Mouse (Mus musculus) right cerebral cortex, postnatal 14 days (tissue): ENCODE data around the gene Fbxo46.
A peak's percentile ranks its signal among the peaks of the same experiment; 100 is the strongest.
"Not testable (repeated sequence)": the region's sequence is repeated elsewhere in the genome, so short reads cannot be mapped to it uniquely, and the experiment has no call there.

Experiments
- DNase-seq: peaks from one replicate; pipeline ENCODE4 v3.0.0; 2022

Fbxo46 gene

DNA sequence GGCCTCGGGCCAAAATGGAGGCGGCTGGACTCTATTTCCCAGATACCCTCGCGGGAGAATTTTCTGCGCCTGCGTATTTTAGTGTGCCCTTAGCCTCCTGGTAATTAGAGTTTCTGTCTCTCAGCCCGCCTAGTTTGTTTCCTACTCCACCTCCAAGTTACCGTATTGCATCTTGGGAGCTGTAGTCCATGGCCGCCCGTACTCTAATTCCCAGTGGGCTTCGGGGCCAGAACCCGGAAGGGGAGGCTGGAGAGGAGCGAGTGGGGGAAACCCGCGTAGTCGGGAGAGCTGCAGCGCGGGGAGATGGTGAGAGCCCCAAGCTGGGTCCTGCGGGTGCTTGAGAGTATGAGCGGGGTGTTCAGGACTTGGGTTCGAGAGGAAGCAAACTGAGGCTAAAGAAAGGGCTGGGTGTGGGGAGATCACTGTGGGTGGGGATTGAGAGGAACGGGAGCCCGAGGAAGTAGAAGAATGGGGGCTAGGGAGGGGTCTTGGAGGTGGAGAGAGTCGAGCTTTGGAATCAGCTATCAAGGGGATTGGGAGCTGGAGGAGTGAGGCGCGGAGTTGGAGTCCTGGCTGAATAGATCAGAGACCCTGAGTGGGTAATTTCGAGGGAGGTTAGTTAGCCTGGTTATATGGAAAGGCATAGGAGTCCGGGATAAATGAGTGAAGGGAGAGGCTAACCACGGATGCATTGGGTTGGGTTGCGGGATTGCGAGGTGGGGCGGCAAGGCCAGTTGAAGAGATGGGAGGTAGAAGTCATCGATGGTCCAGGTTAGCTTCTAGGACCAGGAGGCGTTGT lies at the start of gene Fbxo46:
Gene Fbxo46, plus strand, starts transcription at position 229 of the 799 bp plus-strand sequence.
- peak; percentile 86 for DNase-seq

DNA sequence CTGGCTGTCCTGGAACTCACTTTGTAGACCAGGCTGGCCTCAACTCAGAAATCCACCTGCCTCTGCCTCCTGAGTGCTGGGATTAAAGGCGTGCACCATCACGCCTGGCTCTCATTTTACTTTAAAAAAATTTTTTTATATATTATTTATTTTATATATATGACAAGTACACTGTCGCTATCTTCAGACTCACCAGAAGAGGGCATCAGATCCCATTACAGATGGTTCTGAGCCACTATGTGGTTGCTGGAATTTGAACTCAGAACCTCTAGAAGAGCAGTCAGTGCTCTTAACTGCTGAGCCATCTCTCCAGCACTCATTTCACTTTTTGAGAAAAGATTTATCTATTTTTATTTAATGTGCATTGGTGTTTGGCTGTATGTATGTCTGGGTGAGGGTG lies 48.6 kb upstream of the Fbxo46 start:
- not testable (repeated sequence) for DNase-seq

DNA sequence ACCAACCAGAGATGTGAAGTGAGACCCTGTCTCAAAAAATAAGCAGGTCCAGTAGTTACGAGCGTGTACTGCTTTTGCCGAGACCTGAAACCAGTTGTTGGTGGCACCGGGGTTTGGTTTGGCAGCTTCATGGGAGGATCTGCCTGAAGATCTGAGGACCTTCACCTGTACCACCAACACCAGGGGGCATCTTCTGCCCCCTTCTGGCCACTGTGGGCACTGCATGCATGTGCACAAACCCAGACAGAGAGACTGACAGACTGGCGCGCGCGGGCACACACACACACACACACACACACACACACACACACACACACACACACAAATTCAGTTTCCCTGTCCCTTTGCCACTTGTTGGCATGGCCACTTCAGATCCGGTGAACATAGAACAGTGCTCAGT lies 46.2 kb upstream of the Fbxo46 start:
- DNase-seq = no peak

DNA sequence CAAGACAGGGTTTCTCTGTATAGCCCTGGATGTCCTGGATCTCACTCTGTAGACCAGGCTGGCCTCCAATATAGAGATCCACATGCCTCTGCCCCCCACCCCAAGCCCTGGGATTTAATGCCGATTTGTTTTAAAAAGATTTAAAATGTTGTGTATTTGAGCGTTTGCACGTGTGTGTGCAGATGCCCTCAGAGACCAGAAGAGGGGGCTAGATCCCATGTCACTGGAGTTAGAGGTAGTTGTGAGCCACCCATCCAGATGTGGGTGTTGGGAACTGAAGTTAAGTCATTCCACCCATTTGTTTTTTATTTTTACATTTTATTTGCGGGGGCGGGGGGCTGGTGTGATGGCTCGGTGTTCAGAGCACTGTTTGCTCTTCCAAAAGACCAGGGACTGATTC lies 45.2 kb upstream of the Fbxo46 start:
- no peak for DNase-seq

DNA sequence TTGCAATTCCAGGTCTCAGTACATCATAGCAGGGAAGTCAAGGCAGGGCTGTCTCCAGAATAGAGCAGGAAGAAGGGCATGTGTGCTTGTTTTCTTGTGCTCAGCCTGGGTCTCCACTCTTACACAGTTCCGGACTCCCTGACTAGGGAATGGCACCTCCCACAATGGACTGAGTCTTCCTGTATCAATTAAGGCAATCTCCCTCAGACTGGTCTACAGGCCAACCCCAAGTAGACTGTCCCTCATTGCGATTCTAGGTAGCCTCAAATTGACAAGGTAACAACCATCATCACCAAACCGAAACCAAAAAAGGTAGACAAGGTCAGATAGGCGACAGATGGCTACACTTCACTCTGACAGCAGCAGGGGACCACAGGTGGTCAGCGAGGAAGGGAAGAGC lies 44.4 kb upstream of the Fbxo46 start:
- DNase-seq = no peak

DNA sequence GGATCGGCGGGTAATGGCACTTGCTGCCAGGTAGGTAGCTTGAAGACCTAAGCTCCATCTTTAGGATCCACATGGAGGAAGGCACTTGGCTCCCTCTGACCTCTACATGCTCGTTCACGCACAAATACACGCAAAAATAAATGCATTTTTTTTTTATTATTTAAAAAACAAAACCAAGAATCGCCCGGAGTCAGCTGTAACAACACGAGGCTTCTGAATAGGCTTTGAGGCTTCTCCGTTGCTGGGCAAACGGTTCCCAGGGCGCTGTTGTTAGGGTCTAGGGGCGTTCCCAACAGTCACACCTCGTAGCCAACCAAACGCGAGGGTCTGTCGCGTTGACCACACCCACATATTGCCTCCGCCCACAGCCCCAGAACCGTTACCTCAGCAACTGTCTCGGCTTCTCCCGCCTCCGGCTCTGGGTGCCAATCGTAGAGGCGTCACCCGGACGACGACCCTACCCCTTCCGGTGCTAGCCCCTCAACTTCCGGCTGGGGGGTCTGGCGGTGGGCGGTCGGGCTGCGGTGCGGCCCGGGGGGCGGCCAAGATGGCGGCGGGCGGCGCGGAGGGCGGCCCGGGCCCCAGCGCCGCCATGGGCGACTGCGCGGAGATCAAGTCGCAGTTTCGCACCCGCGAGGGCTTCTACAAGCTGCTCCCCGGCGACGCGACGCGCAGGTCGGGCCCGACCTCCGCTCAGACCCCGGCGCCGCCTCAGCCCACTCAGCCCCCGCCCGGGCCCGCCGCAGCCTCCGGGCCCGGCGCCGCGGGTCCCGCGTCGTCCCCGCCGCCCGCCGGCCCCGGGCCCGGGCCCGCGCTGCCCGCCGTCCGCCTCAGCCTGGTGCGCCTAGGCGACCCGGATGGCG lies 43.7 kb upstream of the Fbxo46 start, which contains the start of gene Dmwd:
Gene Dmwd, plus strand, starts transcription at position 505 of the 863 bp plus-strand sequence.
- peak; percentile 94 for DNase-seq

DNA sequence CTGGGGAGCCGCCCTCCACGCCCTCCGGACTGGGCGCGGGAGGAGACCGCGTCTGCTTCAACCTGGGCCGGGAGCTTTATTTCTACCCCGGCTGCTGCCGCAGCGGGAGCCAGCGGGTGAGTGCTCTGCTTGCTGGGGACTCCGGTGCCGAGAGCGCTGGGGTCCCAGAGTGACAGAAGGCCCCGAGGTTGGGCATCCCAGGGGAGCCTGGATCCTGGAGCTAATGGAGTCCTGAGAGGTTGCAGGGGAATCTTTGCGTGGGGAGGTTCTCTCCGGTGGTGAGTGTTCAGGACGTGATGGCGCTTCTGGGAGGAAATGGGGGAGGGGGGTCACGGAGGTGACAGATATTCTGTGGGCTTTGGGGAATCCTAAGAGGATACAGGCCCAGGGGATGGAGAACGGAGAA lies 43.1 kb upstream of the Fbxo46 start:
- DNase-seq = no peak

DNA sequence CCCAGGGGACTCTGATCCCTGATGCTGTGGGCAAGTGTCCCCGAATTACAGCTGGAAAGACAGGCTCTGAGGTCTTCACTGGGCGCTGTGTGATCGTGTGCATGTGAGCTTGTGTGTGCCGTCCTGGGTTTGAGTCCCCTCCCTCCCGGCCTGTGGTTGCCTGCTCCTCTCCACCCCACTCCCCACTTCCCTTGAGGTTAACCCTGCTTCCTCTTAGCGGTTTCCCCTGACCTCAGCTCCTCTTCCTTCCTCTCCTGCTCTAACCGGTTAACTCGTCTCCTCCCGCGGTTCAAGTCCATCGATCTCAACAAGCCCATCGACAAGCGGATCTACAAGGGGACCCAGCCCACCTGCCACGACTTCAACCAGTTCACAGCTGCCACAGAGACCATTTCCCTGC lies 41.9 kb upstream of the Fbxo46 start:
- DNase-seq = no peak

DNA sequence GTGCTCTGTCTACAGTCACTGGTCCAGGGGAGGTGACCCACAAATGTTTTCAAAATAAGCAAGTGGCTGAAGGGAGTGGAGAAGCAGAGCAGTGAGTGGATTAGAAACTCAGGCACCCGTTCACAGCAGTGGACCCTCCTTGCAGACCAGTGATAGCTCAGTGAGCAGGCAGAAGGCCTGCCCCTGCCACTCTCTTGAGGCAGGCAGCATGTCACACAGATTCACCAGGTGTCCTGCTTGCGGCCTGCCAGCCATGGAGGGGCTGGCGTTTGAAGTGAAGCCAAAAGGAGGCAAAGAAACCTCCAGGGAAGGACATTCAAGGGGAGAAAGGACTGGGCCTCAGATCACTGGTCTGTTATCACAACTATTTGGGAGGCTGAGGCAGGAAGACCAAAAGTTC lies 40.9 kb upstream of the Fbxo46 start:
- no peak for DNase-seq

DNA sequence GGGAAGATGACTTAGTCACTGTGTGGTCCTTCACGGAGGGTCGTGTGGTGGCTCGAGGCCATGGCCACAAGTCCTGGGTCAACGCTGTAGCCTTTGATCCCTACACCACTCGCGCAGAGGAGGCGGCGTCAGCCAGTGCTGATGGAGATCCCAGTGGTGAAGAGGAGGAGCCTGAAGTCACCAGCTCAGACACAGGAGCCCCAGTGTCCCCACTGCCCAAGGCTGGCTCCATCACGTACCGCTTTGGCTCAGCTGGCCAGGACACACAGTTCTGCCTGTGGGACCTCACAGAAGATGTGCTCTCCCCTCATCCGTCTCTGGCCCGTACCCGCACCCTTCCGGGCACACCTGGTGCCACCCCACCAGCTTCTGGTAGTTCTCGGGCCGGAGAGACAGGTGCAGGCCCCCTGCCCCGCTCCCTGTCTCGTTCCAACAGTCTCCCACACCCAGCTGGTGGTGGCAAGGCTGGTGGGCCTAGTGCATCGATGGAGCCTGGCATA lies 39.2 kb upstream of the Fbxo46 start:
- no peak for DNase-seq

DNA sequence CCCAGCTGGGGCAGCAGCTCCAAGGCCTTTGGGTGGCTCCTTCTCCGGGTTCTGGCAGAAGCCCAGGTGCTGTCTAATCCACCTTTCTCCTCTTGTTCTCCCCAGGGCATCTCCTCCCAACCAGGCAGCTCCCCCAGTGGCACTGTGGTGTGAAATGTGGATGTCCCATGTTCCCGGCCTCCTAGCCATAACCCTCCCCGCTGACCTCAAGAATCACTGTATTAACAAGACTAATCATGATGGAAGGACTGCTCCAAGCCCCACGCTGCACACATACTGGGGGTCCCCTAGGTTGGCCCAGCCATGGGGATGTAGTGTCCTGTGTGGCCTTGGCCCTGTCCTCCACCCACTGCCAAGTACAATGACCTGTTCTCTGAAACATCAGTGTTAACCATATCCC lies 37.5 kb upstream of the Fbxo46 start:
- DNase-seq = no peak

DNA sequence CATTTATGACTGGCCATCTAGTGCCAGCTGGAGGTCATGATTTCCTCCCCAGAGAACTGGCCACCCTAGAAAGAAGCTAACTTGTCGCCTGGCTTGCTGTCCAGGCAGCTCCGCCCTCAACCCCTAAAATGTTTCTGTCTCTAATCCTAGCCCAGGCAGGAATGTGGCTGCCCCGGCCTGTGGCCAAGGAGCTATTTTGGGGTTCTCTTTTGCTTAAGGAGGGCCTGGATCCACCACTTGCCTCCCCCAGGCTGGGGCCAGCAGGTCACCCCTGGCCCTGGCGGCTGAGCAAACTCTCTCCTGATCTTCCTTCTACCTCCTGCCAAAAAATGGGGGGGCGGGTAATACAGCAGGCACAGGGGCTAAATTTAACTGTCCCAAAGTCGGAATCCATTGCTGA lies 36.6 kb upstream of the Fbxo46 start:
- DNase-seq = no peak

DNA sequence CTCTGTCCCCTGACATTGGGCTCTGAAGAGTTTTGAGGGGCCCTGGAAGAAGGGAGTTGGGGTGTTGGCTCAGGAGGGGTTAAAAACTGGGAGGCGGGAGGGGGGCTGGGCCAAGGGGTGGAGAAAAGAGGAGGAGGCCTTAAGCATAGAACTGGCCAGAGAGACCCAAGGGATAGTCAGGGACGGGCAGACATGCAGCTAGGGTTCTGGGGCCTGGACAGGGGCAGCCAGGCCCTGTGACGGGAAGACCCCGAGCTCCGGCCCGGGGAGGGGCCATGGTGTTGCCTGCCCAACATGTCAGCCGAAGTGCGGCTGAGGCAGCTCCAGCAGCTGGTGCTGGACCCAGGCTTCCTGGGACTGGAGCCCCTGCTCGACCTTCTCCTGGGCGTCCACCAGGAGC lies 36.0 kb upstream of the Fbxo46 start, which contains the start of gene Dmpk:
Gene Dmpk, plus strand, starts transcription at position 149 of the 400 bp plus-strand sequence.
- DNase-seq = no peak

DNA sequence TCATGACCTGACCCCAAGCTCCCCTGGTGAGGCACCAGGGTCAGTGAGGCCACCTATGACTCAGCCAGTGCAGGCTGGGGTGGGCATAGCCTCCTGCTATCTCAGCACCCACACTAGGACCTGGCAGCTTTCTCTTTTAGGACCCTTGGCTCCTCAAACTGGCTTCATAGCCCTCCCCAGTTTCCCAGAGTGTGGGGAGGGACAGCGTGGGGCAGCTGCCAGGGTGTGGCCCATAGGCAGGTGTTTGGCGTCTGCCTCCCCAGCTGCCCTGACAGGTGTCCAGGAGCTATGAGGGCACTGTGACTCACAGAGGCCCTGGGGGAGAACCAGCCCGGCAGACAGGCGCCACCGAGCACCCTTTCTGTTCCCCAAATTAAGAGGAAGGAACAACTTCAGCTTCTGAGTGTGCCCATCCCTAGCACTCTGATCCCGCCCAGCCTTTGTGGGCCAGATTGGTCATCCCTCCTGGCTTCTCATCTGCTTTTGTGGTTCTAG lies 35.3 kb upstream of the Fbxo46 start:
- no peak for DNase-seq

DNA sequence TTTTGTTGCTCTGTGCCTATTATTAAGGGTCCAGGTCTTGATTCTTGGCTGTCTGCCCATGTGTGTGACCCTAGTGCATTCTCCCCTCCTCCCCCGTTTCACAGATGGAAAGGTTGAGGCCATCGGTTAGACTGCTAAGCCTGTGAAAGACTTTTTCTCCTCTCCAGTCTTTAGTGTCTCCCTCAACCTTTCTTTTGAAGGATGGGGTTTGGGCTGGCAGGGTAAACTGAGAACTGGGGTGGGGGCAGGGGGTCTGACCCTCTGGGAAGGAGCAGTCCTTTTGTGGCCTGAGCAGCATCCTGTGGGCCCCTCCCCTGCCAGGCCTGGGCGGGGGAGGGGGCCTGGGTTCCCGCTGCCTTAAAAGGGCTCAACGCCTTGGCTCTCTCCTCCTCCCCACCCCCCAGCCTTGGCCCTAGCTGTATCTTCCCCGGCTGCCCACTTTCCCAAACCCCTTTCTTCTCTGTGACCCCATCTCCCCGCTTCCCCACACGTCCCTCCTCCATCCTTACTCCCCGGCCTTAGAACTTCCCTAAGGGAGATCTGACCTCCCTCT lies 34.7 kb upstream of the Fbxo46 start:
- DNase-seq = no peak

DNA sequence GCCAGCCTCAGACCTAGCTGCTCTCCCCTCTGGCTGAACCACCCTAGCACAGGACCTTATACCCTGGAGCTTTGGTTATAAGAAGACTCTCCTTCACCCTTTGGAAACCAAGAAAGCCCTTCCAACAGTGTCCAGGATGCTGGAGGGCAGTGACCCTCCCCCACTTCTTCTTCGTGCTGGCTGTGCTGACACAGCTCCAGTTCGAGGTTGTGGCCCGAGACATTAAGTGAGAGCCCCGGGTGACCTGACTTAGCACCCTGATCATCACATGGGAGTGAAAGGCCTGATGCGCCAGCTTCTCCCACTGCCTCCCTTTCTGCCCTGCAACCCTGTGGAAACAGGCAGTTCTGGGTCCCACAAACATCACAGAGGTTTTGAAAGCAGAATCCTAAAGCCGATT lies 34.2 kb upstream of the Fbxo46 start:
- no peak for DNase-seq

DNA sequence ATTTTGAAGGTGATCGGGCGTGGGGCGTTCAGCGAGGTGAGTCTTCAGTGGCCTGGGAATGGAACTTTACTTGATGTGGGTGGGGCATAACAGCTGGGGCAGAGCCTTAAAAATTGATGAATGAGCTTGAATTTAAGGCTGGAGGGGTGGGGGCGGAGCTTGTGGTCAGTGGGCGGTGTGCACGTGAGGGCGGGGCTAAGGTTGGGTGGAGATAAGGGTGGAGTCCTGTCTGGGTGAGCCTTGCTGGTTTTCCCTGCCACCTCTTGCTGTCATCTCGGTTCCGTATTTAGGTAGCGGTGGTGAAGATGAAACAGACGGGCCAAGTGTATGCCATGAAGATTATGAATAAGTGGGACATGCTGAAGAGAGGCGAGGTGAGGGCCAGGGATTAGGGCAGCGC lies 33.6 kb upstream of the Fbxo46 start:
- no peak for DNase-seq

DNA sequence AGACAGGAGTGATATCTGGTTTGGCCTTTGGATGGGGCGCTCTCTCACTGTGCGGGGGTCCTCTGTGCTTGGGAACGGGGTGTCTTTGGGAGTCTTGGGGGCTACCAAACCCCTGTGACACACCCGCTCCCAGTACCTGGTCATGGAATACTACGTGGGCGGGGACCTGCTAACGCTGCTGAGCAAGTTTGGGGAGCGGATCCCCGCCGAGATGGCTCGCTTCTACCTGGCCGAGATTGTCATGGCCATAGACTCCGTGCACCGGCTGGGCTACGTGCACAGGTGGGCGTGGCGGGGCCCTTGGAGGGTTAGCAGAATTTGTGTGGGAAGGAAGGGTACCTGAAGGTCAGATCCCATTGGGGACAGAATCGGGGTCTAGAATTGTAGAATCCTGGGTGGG lies 32.9 kb upstream of the Fbxo46 start:
- no peak for DNase-seq

DNA sequence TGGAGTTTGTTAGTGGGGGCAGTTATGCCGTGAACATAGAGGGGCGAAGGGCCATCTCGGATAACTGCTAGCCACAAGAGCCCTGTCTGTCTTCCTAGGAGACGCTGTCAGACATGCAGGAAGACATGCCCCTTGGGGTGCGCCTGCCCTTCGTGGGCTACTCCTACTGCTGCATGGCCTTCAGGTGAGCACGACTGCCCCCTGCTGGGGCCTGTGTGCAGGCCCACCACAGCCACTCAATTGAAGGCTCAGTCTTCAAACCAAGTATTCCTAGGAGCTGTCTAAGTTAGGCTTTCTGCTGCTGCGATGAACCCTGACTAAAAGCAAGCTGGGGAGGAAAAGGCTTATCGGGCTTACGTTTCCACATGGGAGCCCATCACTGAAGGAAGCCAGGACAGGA lies 30.8 kb upstream of the Fbxo46 start:
- DNase-seq = peak; percentile 65

DNA sequence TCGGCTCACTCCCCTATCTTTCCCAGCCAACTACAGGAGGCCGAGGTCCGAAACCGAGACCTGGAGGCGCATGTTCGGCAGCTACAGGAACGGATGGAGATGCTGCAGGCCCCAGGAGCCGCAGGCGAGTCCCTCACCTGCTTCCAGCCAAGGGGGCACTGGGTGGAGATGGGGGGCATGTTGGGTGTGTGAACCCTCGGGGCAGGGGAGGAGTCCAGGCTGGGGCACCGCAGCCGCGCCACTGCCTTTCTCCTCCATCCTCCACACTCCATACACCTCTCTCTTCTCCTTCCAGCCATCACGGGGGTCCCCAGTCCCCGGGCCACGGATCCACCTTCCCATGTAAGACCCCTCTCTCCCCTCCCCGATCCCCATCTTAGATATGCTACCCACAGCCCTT lies 27.7 kb upstream of the Fbxo46 start:
- DNase-seq = peak; percentile 6

DNA sequence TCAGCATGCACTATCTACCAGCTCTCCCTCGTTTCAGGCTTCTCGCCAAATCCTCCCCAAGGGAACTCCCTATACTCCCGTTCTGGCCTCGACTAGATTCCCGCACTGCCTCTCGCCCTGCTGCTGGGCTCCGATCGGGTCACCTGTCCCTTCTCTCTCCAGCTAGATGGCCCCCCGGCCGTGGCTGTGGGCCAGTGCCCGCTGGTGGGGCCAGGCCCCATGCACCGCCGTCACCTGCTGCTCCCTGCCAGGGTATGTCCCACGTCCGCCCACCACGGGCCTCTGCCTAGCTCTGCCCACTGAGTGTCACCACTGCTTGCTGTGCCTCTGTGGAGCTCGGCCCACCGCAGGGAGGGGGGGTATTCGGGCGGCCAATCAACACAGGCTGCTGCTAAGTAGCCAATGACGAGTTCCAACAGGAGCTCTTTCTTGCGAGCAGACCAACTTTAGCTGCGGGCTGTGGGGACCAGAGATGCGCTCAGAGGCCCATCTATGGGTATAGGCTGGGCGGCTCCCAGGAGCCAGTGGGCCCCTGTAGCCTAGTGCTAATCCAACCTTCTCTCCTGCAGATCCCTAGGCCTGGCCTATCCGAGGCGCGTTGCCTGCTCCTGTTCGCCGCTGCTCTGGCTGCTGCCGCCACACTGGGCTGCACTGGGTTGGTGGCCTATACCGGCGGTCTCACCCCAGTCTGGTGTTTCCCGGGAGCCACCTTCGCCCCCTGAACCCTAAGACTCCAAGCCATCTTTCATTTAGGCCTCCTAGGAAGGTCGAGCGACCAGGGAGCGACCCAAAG lies 27.1 kb upstream of the Fbxo46 start:
- peak; percentile 32 for DNase-seq

DNA sequence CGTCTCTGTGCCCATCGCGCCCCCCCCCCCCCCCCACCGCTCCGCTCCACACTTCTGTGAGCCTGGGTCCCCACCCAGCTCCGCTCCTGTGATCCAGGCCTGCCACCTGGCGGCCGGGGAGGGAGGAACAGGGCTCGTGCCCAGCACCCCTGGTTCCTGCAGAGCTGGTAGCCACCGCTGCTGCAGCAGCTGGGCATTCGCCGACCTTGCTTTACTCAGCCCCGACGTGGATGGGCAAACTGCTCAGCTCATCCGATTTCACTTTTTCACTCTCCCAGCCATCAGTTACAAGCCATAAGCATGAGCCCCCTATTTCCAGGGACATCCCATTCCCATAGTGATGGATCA lies 26.5 kb upstream of the Fbxo46 start:
- peak; percentile 76 for DNase-seq
